Mouse (Mus musculus): ENCODE results near the gene Adamts9. TPM values are rescaled to one million over a fixed set of nuclear protein-coding genes. Genes with fewer than 3 reads are reported as not detected.

Gene Adamts9
- total and polyA plus RNA-seq, 3 experiments = not detected

- no peak for DNase-seq (ENCODE audit: extremely low read depth)
- H3K27me3 ChIP-seq (replicated peaks) = no peaks in the 10 kb centered on the region
- H3K9me3 ChIP-seq (replicated peaks; ENCODE audit: low read length) = peaks cover 75% of the 10 kb centered on the region
- H3K4me1 ChIP-seq (ENCODE audit: control insufficient read depth in 1 of 2, insufficient read depth in 2 of 2) = no peaks in the 10 kb centered on the region
- in situ Hi-C loops (cut with MboI; ENCODE audit: low pct_ligation_motif_present, low pct_unique_long_range_greater_than_20kb, low sequenced_read_pairs) (no loop called here), dilution Hi-C loops (cut with MboI; ENCODE audit: extremely low pct_ligation_motif_present, extremely low pct_unique_long_range_greater_than_20kb, low sequenced_read_pairs) (no loop called here)
- no peaks in the 10 kb centered on the region for H3K36me3 ChIP-seq (replicated peaks in 1 of 2; ENCODE audit: control insufficient read depth in 1 of 2, insufficient read depth in 1 of 2, low read length in 1 of 2)
- no peak overlapping the region for H3K27ac ChIP-seq (ENCODE audit: insufficient read depth, low read depth)
- no peaks in the 10 kb centered on the region for H3K79me2 ChIP-seq (replicated peaks; ENCODE audit: control insufficient read depth, extremely low read depth, insufficient read depth, poor library complexity, severe bottlenecking)
- TF ChIP-seq E2F4 (IDR thresholded peaks at IDR 0.05; ENCODE audit: insufficient replicate concordance, low read depth, low read length) = no peak
- no peak for TF ChIP-seq ETS1 (conservative IDR thresholded peaks at IDR 0.05; ENCODE audit: low read depth, low read length)
- TF ChIP-seq KAT2A (IDR thresholded peaks at IDR 0.05; ENCODE audit: insufficient replicate concordance, low read length) = no peak
- no peak for TF ChIP-seq CHD1 (IDR thresholded peaks at IDR 0.05; ENCODE audit: low read depth, low read length)
- no peak for TF ChIP-seq RCOR1 (conservative IDR thresholded peaks at IDR 0.05; ENCODE audit: low read depth, low read length)
- no peak for TF ChIP-seq NELFE (IDR thresholded peaks at IDR 0.05; ENCODE audit: low read depth, low read length)
- TF ChIP-seq USF1 (IDR thresholded peaks at IDR 0.05; ENCODE audit: low read depth, low read length) = no peak
- TF ChIP-seq ZC3H11A (IDR thresholded peaks at IDR 0.05; ENCODE audit: low read depth, low read length) = no peak
- TF ChIP-seq SMC3 (IDR thresholded peaks at IDR 0.05; ENCODE audit: low read depth, low read length) = no peak
- no peak for TF ChIP-seq TCF12 (IDR thresholded peaks at IDR 0.05; ENCODE audit: low read depth, low read length)
- no peak for TF ChIP-seq ZNF384 (IDR thresholded peaks at IDR 0.05; ENCODE audit: low read depth, low read length)
- no peak for TF ChIP-seq ZMIZ1 (IDR thresholded peaks at IDR 0.05; ENCODE audit: low read depth, low read length)
- no peak for TF ChIP-seq ZKSCAN1 (IDR thresholded peaks at IDR 0.05; ENCODE audit: borderline replicate concordance, low read depth, low read length)
- no peak for TF ChIP-seq CHD2 (IDR thresholded peaks at IDR 0.05; ENCODE audit: low read length)
- no peak for TF ChIP-seq JUND (conservative IDR thresholded peaks at IDR 0.05; ENCODE audit: low read depth, low read length)
- H3K9ac ChIP-seq (ENCODE audit: insufficient read depth, low read depth) = no peak overlapping the region
- H3K4me2 ChIP-seq (ENCODE audit: insufficient read depth, low read depth, poor library complexity, severe bottlenecking) = no peak overlapping the region
- H3K4me3 ChIP-seq (replicated peaks in 1 of 3; ENCODE audit: low read depth in 2 of 3, low read length in 2 of 3, poor library complexity in 1 of 3) = no peak overlapping the region
These were observed 140.9 kb downstream of the Adamts9 start for GRCm38 (mm10) chr6:92802421-92802820.

GRCm38 (mm10) chr6:92801462-92801861, 141.8 kb downstream of the Adamts9 start:
- Histone ChIP-seq H3K27ac (ENCODE audit: insufficient read depth, low read depth) (no peak overlapping the region), H3K79me2 (replicated peaks; ENCODE audit: control insufficient read depth, extremely low read depth, insufficient read depth, poor library complexity, severe bottlenecking) (no peaks in the 10 kb centered on the region), H3K4me2 (ENCODE audit: insufficient read depth, low read depth, poor library complexity, severe bottlenecking) (no peak overlapping the region), H3K36me3 (replicated peaks in 1 of 2; ENCODE audit: control insufficient read depth in 1 of 2, insufficient read depth in 1 of 2, low read length in 1 of 2) (no peaks in the 10 kb centered on the region), H3K9me3 (replicated peaks; ENCODE audit: low read length) (peaks cover 74% of the 10 kb centered on the region), H3K9ac (ENCODE audit: insufficient read depth, low read depth) (no peak overlapping the region), H3K4me1 (ENCODE audit: control insufficient read depth in 1 of 2, insufficient read depth in 2 of 2) (no peaks in the 10 kb centered on the region), H3K4me3 (replicated peaks in 1 of 3; ENCODE audit: low read depth in 2 of 3, low read length in 2 of 3, poor library complexity in 1 of 3) (no peak overlapping the region), H3K27me3 (replicated peaks) (no peaks in the 10 kb centered on the region)
- no peak for DNase-seq (ENCODE audit: extremely low read depth)
- TF ChIP-seq BHLHE40 (IDR thresholded peaks at IDR 0.05; ENCODE audit: low read depth, low read length) (no peak), ZNF384 (IDR thresholded peaks at IDR 0.05; ENCODE audit: low read depth, low read length) (no peak), CTCF (conservative IDR thresholded peaks at IDR 0.05 in 1 of 2, IDR thresholded peaks at IDR 0.05 in 1 of 2; ENCODE audit: low read depth in 2 of 2, low read length in 2 of 2) (no peak)
- dilution Hi-C loops (cut with MboI; ENCODE audit: extremely low pct_ligation_motif_present, extremely low pct_unique_long_range_greater_than_20kb, low sequenced_read_pairs) = no loop called here
- in situ Hi-C loops (cut with MboI; ENCODE audit: low pct_ligation_motif_present, low pct_unique_long_range_greater_than_20kb, low sequenced_read_pairs) = no loop called here
